Mouse (Mus musculus): ENCODE measurements around the gene Lrit3. TPM values are rescaled to one million over a fixed set of nuclear protein-coding genes. Genes with fewer than 3 reads are reported as not detected.
"Not testable (repeated sequence)": the region's sequence is repeated elsewhere in the genome, so short reads cannot be mapped to it uniquely, and the experiment has no call there.

The Lrit3 gene
- polyA plus RNA-seq, 1 experiment from 2014 or later = not detected

GRCm38 (mm10) chr3:129766971-129767794 lies 36.6 kb downstream of the Lrit3 start:
- Histone ChIP-seq H3K9me3 (no peaks in the 10 kb centered on the region), H3K4me1 (no peaks in the 10 kb centered on the region), H3K27ac (no peak overlapping the region), H3K9ac (no peak overlapping the region), H3K4me3 (no peak overlapping the region), H3K4me2 (replicated peaks) (no peak overlapping the region), H3K36me3 (no peaks in the 10 kb centered on the region), H3K27me3 (no peaks in the 10 kb centered on the region)
- WGBS = 83% methylated on average over 10 of the region's 10 CpGs
- ATAC-seq (ENCODE audit: insufficient number of reproducible peaks, insufficient read depth, low FRiP score, low TSS enrichment) = no peak

GRCm38 (mm10) chr3:129766106-129766505 lies 37.7 kb downstream of the Lrit3 start:
- ATAC-seq (ENCODE audit: insufficient number of reproducible peaks, insufficient read depth, low FRiP score, low TSS enrichment) = no peak
- 90% methylated on average over 4 of the region's 4 CpGs for WGBS
- Histone ChIP-seq H3K9ac (no peak overlapping the region), H3K9me3 (no peaks in the 10 kb centered on the region), H3K27ac (no peak overlapping the region), H3K36me3 (no peaks in the 10 kb centered on the region), H3K4me3 (no peak overlapping the region), H3K4me1 (no peaks in the 10 kb centered on the region), H3K27me3 (no peaks in the 10 kb centered on the region), H3K4me2 (replicated peaks) (no peak overlapping the region)

- not testable (repeated sequence) for H3K9ac ChIP-seq; H3K4me1 ChIP-seq; H3K9me3 ChIP-seq; H3K4me2 ChIP-seq (replicated peaks); H3K36me3 ChIP-seq; H3K27ac ChIP-seq; H3K4me3 ChIP-seq; ATAC-seq (ENCODE audit: insufficient number of reproducible peaks, insufficient read depth, low FRiP score, low TSS enrichment)
- peaks cover 16% of the 10 kb centered on the region; the same call in 1 of the 2 replicates for H3K27me3 ChIP-seq
- WGBS = 79% methylated on average over 1 of the region's 1 CpGs
These were observed 46.2 kb downstream of the Lrit3 start for GRCm38 (mm10) chr3:129757599-129757998.

- Histone ChIP-seq H3K9ac (no peak within 1 kb of the TSS), H3K4me3 (peak within 1 kb of the TSS; percentile 11; the same call in 1 of the 2 replicates), H3K27ac (no peak within 1 kb of the TSS), H3K4me1 (0 out of 2 replicates have a peak, but pooled peaks cover 4% of the 10 kb centered on the region), H3K36me3 (no peaks in the 10 kb centered on the region), H3K9me3 (no peaks in the 10 kb centered on the region), H3K4me2 (replicated peaks) (peak within 1 kb of the TSS; percentile 44), H3K27me3 (peaks cover 16% of the 10 kb centered on the region; the same call in 1 of the 2 replicates)
- 8% methylated on average over 20 of the region's 20 CpGs for WGBS
- ATAC-seq (ENCODE audit: insufficient number of reproducible peaks, insufficient read depth, low FRiP score, low TSS enrichment) = no peak
These were observed 48.9 kb downstream of the Lrit3 start, which contains the start of gene Egf for GRCm38 (mm10) chr3:129754650-129755604. TSS of gene Egf (minus strand) at chr3:129755316.

- H3K4me2 ChIP-seq (replicated peaks) = no peak overlapping the region
- H3K4me1 ChIP-seq = no peaks in the 10 kb centered on the region
- no peaks in the 10 kb centered on the region for H3K36me3 ChIP-seq
- 54% methylated on average over 8 of the region's 8 CpGs for WGBS
- H3K4me3 ChIP-seq = no peak overlapping the region
- no peak overlapping the region for H3K27ac ChIP-seq
- no peaks in the 10 kb centered on the region for H3K9me3 ChIP-seq
- no peak for ATAC-seq (ENCODE audit: insufficient number of reproducible peaks, insufficient read depth, low FRiP score, low TSS enrichment)
- H3K27me3 ChIP-seq = no peaks in the 10 kb centered on the region
- no peak overlapping the region for H3K9ac ChIP-seq
These were observed 59.0 kb downstream of the Lrit3 start for GRCm38 (mm10) chr3:129744803-129745202.

- no peak overlapping the region for H3K9ac ChIP-seq
- 0 out of 2 replicates have a peak, but pooled peaks cover 3% of the 10 kb centered on the region for H3K4me1 ChIP-seq
- H3K9me3 ChIP-seq = no peaks in the 10 kb centered on the region
- no peak for ATAC-seq (ENCODE audit: insufficient number of reproducible peaks, insufficient read depth, low FRiP score, low TSS enrichment)
- no peak overlapping the region for H3K4me3 ChIP-seq
- no peaks in the 10 kb centered on the region for H3K36me3 ChIP-seq
- H3K27me3 ChIP-seq = no peaks in the 10 kb centered on the region
- WGBS = 65% methylated on average over 6 of the region's 6 CpGs
- H3K27ac ChIP-seq = no peak overlapping the region
- no peak overlapping the region for H3K4me2 ChIP-seq (replicated peaks)
These were observed 61.0 kb downstream of the Lrit3 start for GRCm38 (mm10) chr3:129742781-129743180.

GRCm38 (mm10) chr3:129738291-129739183 lies 65.3 kb downstream of the Lrit3 start:
- Histone ChIP-seq H3K36me3 (no peaks in the 10 kb centered on the region), H3K4me1 (0 out of 2 replicates have a peak, but pooled peaks cover 3% of the 10 kb centered on the region), H3K4me2 (replicated peaks) (no peak overlapping the region), H3K9me3 (no peaks in the 10 kb centered on the region), H3K9ac (no peak overlapping the region), H3K27me3 (no peaks in the 10 kb centered on the region), H3K27ac (no peak overlapping the region), H3K4me3 (no peak overlapping the region)
- WGBS = 65% methylated on average over 16 of the region's 16 CpGs
- no peak for ATAC-seq (ENCODE audit: insufficient number of reproducible peaks, insufficient read depth, low FRiP score, low TSS enrichment)

Other genes starting within 250 kb of the Lrit3 start
- 2.0 and 2.7 TPM in 2 replicates for gene Egf, start 48.7 kb downstream of the Lrit3 start, polyA plus RNA-seq (2016; fragmentation: Nextera tagmentation; extraction: Ambion mirVana)
- 0.32 and 0.35 TPM in 2 replicates for gene Rrh, start 18.6 kb upstream of the Lrit3 start, polyA plus RNA-seq (2016; fragmentation: Nextera tagmentation; extraction: Ambion mirVana)
- 107 and 111 TPM in 2 replicates for gene Gar1, start 27.4 kb upstream of the Lrit3 start, polyA plus RNA-seq (2016; fragmentation: Nextera tagmentation; extraction: Ambion mirVana)
- gene Cfi, start 31.9 kb upstream of the Lrit3 start, polyA plus RNA-seq (2016; fragmentation: Nextera tagmentation; extraction: Ambion mirVana) = 0.52 and 0.84 TPM in 2 replicates
- gene Pla2g12a, start 74.6 kb upstream of the Lrit3 start, polyA plus RNA-seq (2016; fragmentation: Nextera tagmentation; extraction: Ambion mirVana) = 25.2 and 26.3 TPM in 2 replicates
- gene Casp6, start 97.4 kb upstream of the Lrit3 start, polyA plus RNA-seq (2016; fragmentation: Nextera tagmentation; extraction: Ambion mirVana) = 96.3 and 102 TPM in 2 replicates
- 2.7 and 3.4 TPM in 2 replicates for gene Mcub, start 166.2 kb upstream of the Lrit3 start, polyA plus RNA-seq (2016; fragmentation: Nextera tagmentation; extraction: Ambion mirVana)